Mouse (Mus musculus) megakaryocyte-erythroid progenitor cell, adult 5-6 weeks (primary cell): ENCODE measurements at regions not wholly inside any gene's neighbourhood (a gene's known extent, or its start where the extent isn't known, plus 50 kb on each side); places are given as distances from the start of the nearest gene placed in this dataset.

Experiments used
- ATAC-seq: replicated peaks from 2 replicates; pipeline ENCODE4 v1.8.0; 2016; ENCODE audit warnings: mild to moderate bottlenecking, inconsistent platforms; ENCODE audit not compliant: severe bottlenecking, poor library complexity, low FRiP score, low TSS enrichment

DNA sequence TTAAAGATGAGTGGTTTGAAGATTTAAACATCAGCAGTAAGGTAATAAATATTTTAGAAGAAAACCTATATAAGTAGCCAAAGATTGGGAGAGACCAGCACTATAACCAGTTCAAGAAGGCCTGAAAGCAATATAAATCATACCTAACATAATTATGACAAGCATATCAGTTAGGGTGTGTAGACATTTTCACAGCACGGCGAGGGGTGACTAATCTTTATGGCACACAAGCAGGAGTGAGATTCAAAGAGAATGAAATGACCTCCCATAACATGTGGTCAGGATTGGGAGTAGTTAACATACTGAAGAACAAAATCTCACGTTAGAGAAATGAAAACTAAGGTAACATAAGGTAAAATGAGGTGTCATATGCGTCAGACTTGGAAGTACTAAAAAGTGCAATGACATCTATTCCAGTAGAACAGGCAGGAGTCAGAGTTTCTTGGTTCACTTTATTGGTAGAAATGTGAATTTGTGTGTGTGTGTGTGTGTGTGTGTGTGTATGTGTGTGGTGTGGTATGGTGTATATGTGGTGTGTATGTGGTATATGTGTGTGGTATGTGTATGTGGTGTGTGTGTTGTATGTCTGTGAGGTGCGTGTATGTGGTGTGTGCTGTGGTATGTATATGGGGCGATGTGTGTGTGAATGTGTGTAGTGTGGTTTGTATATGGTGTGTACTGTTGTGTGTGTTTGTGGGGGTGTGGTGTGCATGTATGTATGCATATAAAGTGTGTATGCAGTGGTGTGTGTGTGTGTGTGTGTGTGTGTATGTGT is 262.0 kb upstream of the Slc30a5 start:
- no peak for ATAC-seq

DNA sequence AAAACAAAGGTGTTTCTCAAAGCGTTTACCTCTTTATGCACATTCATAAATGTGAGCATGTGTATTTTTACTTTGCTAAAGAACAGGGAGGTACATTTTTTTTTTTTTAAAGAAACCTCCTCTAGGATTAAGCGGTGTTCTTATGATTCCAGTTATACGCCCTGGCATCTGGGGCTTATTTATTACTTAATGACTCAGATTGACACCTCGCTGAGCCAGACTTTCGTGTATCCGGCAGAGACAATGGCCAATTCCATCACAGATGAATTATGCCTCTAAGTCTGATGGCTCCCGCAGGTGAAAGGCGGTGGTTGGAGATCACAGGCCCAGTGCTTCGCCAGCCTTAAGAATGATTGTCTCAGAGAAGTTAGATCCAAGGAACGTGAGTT is 259.5 kb upstream of the Slc30a5 start:
- no peak for ATAC-seq

DNA sequence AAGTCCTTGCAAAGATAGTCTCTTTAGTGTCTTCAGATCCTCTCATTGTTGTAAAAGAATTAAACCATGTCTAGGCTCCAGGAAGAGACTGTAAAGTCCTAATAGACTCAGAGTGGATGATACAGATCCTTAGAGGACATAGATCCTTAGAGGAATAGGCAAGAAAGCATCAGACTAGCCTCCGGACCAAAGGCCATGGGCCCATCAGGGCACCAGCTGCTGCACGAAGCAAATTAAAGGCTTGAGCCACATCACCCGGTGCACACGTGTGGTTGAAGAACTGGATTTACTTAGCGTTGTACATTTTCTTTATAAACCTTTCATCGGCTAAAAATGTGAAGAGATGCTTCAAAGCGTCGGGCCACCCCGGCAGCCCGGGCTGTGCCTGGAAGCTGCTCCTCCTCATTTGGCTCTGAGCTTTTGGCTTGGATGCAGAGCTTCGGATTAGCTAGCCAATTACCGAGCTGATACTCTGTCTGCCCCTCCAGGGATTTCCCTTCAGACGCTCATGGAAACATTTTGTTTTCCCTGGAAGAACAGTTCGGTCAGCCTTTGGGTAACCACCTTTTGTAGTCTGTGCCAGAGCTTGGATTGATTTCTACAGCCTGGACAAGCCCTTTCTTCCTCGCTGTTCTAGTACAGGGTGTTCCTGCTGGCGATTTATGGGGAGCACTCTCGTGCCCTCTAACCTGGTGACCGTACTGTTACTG is 259.0 kb upstream of the Slc30a5 start:
- no peak for ATAC-seq

DNA sequence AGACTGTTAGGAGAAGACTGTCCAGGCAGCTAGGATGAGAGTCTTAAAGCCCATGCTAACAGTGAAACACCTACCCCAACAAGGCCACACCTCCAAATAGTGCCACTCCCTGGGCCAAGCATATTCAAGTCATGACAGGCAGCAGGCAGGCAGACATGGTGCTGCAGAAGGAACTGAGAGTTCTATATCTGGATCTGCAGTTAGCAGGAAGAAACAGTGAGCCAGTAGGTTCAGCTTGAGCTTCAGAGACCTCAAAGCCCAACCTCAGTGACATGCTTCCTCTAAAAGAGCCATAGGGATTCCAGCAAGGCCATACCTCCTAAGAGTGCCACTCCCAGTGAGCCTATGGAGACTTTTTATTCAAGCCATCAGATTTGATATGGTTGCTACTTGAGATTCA is 252.0 kb upstream of the Slc30a5 start:
- ATAC-seq = no peak

DNA sequence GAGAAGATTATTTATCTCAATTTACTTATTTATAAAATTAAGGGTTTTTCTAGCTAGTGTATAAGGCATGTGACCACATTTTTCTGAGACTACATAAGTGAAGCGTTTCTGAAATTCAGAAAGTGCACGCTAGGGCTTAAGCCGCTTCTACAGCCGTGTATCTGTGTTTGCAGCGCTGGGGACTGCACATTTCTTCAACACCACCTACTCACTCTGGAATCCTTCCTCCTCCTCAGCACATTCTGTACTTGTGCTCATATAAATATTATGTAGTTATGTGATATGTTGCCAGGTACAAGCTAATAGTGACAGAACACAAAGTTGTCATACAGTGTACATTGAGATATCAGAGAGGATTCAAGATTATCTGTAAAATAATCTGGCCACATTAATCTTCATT is 251.0 kb upstream of the Slc30a5 start:
- ATAC-seq = no peak

DNA sequence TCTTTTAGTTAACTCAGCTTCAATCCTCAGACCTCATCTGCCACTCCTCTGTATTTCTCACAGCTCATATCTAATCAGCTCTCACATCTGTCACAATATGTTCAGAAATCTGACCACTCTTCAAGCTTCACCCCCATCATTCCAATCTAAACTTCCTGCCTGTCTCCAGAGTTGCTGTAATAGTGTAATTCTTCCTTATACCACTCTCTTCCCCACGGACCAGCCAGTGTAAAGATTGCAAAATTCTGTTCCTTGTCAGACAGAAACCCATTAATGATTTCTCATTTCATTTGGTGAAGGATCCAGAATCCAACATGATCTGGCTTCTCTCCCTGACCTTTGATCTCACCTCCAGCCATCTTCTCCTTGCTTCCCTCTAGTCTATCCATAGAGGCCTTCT is 250.2 kb upstream of the Slc30a5 start:
- no peak for ATAC-seq

DNA sequence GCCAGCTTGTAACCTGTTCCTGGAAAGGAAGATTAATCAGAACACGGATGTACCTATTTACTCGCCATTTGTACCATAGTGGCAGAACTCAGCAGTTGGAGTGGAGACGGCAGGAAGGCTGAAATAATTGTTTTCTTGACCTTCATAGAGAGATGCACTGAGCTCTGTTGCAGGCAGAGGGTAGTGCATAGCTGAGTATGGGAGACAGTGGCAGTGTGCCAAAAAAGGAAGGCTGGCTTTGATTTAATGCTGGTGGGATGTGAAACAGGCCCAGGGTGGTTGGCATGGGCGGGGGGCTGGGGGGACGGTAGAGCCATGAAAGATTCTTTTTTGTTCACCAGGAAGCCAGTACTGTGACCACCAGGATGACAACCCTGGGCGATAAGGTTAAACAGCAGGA is 235.3 kb upstream of the Slc30a5 start:
- ATAC-seq = no peak

DNA sequence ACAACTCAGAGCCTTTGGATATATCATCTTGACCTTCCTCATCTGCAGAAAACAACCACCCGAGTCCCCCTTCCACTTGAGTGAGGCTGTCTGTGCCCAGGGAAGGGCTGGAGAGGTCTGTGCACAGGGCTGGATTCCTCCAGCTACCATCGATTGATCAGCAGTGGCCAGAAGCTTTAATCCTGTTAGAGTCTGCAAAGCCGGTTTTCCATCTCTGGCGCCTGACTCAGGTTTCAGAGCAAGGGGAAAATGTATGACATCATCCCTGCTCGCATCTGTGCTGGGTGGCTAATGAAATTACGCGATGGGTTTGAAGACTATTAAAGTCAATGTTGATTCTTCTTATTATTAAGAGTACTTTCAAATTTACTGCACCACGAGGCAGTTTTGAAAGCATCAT is 229.4 kb upstream of the Slc30a5 start:
- no peak for ATAC-seq

DNA sequence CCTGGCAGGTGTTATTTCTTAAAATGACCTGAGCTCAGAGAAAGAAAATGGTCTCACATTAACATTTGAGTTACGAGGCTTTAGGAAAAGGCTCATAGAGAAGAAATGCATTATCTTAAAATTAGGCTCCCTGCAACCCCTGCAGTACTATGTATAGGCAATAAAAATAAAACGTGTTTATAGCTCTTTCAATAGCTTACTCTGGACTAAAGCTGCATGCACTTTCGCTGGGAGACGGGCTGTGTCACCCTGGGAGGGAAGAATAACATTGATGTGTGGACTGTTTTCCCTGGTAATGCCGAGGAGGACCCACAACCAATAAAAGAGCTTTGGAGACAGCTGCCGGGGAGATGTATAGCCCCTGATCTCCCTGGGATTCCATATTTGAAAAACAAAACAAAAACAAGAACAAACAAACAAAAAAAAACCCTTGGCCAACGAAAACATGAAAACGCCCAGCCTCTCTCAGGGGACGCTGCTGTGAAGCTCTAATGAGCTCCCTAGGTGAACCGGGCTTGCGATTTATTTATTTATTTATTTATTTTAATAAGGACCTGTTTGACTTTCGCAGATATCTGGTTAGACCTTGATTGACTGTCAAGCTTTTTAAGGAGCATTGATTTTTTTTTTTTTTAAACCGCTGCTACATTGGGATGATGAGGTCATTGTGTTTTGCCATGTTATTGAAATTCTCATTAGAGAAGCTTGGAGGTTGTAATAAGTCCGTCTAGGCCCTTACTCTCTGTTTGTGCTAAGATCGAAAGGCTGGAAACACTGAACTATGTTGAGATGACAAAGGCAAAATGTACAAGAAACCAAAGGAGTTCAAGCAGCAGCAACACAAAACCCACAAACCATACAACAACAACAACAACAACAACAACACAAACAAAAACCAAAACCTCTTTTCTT is 228.3 kb upstream of the Slc30a5 start:
- no peak for ATAC-seq

DNA sequence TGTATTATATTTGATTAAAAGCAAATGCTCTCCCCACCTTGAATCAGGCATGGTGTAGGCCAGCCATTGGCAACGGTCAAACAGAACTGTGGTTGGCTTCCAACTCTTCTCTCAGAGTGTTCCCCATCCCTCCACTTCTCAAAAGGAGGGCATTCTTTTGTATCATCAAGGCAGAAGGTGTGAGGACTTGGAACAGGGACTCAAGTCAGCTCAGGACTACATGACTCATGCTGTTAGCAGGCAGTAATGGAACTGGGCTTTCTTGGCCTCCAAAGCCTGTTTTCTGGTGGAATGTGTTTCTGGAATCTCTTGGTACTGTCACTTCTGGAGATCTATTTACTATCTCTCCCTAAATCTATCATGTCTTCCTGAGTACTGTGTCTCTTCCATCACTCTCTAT is 216.3 kb upstream of the Slc30a5 start:
- ATAC-seq = no peak

DNA sequence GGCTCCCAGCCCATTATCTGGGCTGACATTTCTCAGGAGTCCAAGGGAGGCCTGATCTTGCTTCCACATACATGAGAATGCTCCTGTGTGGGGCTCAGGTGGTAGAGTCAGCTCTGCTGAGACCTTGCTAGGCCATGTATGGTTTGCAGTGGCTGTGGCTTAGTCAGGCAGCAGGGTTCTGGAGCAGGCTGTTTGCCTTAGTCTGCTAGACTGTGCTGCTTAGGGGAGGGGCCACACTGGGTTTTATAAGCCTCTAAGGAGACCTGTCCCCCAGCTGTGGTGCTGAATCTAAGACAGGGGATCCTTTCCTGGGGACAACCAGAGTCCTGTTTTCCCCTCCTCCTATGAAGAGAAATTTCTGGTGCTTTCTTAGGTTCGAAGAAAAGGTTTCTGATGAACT is 199.4 kb upstream of the Slc30a5 start:
- peak; percentile 67 for ATAC-seq

DNA sequence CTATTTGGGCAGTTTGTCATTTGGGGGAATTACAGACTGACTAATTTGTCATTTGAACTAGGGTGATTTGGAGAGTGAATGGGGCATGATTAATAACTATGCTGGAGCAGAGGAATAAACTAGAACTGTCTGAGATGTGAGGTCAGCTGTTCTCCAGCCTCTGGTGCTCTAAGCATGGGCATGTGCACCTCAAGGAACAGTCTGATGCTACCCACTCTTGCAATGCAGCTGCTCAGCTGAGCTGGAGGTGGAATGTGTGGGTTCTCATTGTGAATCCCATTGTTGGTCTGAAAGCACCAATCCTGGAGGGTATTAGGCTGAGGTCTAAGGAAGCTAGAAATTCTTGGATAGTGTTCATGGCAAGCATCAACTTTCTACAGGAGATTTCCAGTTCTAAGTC is 192.8 kb upstream of the Slc30a5 start:
- no peak for ATAC-seq

DNA sequence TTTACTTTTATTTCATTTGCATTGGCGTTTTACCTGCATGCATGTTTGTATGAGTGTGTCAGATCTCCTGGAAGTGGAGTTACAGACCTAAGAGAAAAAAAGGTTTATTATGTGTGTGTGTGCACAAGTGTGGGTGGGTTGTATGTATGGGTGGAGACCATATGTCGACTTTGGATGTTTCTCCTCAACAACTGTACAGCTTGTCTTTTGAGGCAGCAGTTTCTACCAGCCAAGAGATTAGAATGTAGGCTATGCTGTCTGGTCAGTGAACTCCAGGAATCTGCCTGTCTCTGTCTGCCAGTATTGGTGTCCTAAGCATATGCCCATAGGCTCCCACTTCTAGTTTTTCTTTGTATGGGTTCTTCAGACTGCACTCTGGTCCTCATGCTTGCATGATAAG is 192.3 kb upstream of the Slc30a5 start:
- no peak for ATAC-seq

DNA sequence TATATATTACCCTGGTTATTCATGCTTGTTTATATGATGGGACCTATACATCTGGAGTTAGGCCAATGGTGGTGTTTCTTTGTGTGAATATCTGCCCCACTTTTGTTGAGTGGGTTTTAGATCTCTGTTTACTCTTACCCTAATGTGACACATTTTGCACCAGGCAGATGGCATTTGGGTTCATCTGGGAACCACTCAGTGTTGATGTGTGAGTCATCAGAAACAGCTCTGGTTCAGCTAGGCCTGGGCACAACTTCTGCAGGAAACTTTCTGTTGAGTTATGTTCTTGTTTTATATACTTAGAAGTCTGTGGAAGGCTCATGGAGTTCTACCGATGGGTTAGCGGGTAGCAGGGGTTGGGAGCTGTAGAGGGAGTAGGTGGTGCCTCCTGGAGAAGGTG is 191.7 kb upstream of the Slc30a5 start:
- ATAC-seq = no peak

DNA sequence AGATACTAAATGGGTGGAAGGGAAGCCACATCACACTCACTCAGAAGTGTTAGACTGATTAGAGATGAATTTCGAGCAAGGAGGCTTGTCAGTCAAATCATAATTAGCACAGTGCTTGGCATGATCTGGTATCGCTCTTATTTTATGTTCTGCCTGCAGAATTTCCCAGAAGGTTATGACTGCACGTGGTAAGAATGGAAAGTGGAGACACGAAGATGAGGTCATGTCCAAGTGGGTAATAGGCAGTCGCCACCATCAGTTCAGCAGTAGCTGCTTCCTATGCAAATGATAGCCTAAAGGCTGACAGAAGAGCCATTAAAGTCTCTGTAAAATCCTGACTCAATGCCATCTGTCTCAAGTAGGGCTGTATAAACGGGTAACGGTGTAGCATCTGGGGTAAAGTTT is 186.0 kb upstream of the Slc30a5 start:
- no peak for ATAC-seq

DNA sequence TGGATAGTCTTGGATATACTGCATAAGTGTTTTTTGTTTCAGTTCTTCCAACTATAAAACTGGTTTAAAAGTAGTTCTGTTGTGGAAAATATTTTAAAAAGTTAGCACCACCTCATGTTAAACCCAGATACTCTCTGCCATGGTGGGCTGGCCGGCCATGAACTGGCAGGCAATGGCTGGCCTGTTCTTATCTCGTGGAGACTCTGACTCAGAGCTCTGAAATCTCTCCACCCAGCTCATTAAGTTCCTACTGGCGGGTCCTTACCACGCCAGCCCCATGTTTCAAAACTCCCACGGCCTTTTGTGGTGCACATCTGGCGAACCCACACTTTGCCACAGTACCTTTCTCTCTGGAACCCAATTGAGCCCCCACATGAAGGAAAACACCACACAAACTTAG is 183.8 kb upstream of the Slc30a5 start:
- ATAC-seq = no peak

DNA sequence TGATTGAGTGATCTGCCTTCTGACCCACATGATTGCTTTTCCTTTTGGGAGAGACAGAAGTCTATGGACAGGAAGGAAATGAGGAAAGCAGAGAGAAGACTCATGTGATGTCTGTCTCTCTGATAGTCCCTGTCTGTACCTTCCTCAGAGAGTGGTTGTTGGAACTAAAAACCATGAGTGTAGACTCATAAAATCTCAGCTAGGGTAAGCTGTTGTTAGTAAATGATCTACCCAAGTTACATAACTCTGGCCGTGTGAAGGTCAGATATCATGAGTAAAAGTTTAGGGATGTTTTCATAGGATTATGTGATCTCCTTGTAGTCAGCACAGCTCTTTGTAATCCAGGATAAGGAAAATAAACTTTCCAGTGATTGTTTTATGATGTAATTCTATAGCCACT is 183.0 kb upstream of the Slc30a5 start:
- ATAC-seq = no peak

DNA sequence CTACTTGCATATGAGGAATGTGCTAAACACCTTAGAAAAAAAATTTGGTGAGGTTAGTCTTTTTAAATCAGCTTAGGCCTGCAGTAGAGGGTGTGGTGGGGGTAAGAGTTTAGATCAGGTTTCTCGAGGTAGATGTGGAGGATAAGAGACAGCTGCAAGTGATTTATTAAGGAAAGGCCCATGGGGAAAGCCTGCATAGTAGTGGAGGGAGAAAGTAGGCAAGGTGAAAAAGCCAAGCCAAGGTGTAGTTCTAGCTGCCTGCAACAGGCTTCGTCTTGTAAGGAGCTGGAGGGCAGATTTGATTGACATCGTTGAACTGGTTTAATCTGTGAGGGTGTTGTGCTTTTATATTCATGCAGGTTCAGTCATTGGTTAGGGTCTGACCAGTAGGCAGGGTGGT is 182.2 kb upstream of the Slc30a5 start:
- ATAC-seq = no peak

DNA sequence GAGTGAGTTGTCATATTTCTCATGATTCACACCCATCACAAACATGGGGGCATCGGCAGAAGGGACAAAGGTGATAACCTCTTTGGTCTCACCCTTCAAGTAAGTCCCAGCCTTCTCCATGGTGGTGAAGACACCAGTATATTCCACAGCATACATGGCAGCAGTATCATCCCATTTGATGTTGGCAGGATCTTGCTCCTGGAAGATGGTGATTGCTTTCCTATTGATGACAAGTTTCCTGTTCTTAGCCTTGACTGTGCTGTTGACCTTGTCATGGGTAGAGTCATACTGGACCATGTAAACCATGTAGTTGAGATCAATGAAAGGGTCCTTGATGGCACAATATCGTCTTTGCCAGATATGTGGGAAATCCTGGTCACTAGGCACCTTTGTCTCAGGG is 180.4 kb upstream of the Slc30a5 start:
- ATAC-seq = no peak

DNA sequence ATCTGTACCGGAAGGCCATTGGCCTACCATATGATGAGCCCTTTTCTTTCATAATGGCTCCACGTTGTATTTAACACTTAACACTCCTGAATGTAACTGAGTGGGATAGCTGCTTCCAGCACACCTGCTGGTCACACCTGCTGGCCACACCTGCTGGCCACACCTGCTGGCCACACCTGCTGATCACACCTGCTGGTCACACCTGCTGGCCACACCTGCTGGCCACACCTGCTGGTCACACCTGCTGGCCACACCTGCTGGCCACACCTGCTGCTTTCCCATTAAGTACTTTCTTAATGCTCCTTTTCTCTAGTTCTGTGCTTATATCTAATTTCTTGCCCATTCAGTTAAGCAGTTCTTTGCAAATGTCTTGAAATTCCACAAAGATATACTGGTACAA is 157.4 kb upstream of the Slc30a5 start:
- no peak for ATAC-seq
